Mouse (Mus musculus): ENCODE results near the gene Ltn1.
A peak's percentile ranks its signal among the peaks of the same experiment; 100 is the strongest.

Ltn1 gene

DNA sequence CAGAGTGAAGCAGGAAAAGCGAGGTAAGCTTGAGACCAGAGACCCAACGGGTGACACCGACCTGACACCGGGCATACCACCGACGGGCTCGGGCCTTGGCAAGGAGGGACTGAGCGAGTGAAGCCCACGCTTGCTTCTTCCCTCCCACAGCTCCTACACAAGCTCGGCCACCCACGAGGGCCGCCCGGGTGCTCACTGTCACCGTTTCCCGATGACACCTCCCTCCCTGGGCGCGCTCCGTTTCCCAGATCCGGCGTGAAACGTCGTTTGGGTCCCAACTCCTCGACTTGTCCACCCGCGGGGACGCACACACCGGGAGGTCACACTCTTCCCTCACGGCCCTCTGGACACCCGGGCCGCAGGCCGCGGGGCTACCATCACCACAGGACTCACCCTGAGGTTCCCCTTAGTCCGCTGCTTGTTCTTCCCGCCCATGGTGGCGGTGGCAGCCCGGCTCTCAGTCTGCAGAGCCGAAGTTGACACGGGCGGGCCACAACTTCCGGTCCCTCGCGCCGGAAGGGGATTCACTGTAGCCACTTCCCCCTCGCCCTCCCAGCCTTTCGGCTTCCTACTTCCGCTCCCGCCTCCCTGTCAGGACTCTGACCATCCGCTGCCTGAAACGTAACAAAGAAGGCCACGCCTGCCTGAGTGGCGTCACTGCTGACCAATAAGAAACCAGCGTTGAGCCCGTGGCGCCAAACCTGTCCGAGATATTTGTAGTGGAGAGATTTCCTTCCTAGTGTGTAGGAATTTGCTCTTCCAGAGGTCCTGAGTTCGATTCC, at the start of gene Ltn1:
Gene Ltn1 (minus strand): TSS at position 580 of the 782 bp plus-strand sequence.
- peak; percentile 98 for DNase-seq

DNA sequence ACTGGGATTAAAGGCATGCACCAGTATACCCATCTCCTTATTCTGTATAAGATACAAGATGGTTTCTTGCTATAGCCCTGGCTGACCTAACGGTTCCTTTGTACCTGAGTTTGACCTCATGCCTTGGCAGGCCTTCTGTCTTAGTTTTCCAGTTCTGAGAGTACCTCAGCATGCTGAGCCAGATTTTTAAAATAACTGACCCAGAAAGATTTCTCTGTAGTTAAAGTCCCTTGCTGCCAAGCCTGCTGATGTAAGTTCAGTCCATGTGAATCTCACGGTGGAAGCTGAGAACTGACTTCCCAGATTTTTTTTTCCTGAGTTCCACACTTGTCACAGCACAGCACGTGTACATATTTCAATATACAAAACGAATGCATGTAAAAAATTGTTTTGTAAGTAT, 38.2 kb upstream of the Ltn1 start:
- DNase-seq: no peak

DNA sequence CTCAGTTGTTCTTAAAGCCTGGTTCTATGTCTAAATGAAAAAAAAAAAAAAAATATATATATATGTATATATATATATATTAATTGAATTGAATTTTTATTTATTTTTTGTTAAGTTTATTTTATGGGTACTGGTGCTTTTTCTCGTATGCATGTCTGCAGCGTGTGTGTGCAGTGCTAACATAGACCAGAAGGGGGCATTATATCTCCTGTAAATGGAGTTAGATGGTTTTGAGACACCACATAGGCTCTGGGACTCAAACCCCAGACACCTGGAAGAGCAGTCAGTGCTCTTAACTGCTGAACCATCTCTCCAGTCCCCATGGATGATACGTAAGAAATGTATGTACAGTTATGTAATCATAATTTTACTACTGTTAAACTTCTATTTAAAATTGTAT, 26.3 kb upstream of the Ltn1 start:
- DNase-seq: no peak

DNA sequence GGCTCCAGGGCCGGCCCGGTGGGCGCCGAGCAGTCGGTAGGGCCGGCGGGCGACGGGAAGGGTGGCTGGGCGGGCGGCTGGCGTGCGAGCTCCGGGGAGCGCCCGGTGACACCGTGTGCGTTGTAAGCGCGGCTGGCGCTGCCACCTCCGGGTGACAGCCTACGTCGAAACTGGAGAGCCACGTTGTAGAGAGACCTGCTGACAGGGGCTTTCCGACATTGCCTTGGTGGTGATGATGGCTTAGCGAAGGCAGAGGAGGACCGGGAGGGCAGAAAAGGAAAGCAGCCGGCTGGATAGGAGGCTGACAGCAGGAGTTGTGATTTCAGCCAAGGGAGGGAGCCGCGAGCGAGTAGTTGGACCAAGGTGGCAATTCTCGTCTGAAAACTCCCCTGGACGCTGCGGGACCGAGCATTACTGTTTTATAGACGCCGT, 22.8 kb upstream of the Ltn1 start:
- DNase-seq: no peak

DNA sequence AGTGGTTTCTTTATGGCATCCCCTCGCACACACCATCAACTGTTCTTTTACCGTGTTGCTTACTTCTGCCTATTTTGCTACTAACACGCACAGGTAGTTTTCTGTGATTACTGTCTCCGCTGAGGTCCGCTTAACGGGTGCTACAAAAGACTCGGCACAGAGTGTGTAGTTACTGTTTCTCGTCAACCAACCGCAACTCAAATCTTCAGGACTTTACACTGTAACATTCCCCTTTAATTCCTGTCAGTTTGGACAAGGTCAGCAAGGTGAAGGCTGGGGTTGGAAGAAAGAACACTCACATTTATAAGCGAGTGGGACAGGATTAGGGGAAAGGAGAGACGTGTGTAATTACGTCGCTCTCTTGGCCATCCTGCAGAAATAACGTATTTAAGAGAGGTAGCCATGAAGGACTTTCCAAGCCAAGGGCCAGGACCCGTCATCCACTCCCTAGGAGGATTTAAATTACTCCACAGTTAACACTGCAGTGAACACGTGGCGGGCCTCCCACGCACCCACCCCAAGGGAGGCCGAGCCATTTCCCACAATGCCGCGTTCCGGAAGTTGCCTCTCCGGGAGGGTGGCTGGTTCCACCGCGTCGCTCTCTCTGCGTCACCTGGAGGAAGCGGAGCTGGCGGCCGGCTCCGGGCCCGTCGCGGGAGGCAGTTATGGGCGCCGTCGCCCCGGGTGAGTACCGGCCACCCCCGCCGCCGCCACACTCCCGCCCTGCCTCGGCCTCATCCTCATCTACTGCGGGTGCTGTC, 22.2 kb upstream of the Ltn1 start, which contains the start of gene Usp16:
Gene Usp16 (plus strand): TSS at position 285 of the 761 bp plus-strand sequence.
- DNase-seq: peak; percentile 90

DNA sequence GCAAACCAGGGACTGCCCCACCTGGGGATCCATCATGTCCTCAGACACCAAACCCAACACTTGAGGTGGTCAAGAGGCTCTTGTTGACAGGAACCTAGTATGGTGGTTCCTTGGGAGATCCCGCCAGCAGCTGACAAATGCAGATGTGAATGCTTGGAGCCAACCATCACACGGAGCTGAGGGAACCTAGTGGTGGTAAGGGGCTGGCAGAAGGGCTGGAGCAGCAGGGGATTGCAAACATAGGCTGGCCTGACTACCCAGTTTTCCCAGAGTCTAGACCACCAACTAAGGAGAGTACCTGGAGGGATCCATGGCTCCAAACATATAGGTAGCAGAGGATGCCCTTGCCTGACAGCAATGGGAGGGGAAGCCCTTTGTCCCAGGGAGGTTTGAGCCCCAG, 20.8 kb upstream of the Ltn1 start:
- DNase-seq: no peak

DNA sequence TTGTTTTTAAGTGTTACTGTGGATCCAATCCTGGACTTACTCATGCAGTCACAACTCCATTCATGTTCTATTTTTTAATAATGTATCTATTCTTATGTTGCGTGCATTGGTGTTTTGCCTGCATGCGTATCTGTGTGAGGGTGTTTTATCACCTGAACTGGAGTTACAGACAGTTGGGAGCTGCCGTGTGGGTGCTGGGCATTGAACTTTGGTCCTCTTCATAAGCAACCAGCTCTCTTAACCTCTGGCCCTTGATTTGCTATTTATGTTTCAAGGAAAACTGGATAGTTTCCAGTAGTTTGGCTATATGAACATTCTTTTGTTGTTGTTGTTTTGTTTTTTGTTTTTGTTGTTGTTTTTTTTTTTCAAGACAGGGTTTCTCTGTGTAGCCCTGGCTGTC, 13.1 kb upstream of the Ltn1 start:
- no peak for DNase-seq

DNA sequence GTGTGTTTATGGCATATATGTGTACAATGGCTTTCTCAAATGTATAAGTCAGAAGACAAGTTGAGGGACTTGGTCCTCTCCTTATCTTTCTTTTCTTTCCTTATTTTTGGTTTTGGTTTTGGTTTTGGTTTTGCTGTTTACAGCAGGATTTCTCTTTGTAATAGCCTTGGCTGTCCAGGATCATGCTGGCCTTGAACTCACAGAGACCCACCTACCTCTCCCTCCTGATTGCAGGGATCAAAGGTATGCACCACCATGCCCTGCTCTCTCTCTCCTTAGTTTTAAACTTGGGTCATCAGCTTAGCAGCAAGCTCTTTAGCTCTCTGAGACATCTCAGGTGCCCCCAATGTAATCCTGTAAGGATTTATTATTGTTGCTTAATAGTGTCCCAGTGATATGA, 12.7 kb upstream of the Ltn1 start:
- DNase-seq: no peak

DNA sequence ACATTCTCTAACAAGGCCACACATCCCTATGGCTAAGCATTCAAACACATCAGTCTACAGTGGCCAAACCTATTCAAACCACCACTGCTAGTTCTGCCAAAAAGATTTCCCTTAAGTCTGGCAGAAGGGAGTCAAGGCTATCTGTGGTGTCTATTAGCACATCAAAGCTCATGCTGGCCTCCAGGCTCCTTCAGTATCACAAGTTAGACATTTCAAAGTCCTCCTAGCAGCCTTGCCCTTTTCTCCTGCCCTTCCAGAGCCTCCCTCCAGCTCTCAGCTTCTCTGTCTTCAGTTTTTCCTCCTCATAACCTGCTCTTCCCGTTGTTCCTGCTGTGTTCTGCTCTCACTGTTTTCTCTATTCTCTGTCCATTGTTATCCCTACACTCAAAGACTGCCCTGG, 11.7 kb upstream of the Ltn1 start:
- DNase-seq: no peak

DNA sequence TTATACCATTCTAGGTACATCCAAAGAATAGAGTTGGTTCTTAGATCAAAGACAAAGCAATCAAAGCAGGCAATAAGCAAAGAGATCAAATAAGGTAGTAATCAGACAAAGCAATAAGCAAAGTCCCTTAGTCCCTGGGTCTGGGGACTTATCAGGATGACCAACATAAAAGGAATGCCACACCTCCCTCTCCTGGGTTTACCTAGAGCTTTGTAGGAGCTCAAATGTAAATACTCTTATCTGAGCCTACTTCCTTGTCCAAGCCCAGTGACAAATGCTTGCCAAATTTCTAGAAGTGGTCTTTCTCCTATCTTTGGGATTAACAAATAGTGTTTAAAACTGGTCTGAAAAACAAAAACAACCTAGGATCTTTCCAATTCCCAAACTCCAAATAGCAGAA, 10.8 kb upstream of the Ltn1 start:
- DNase-seq: no peak

DNA sequence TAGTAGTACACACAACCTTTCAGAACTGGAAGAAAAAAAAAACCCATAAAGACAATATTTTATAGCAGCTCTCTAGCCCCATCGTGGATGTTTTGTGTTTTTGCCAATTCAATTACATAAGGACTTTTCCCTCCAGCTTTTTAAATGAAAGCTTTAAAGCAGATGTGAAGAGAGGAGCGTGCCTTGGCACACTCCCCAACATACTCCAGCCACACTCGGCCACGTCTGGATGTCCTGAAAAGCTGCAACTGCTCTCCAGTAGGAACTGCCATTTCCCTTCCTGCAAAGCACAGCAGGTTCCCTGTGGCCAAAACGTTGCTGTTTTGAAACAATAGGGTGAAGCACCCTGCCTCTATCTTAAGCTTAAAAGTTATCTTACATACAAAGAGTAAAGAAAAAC, 9.9 kb upstream of the Ltn1 start:
- DNase-seq: no peak

DNA sequence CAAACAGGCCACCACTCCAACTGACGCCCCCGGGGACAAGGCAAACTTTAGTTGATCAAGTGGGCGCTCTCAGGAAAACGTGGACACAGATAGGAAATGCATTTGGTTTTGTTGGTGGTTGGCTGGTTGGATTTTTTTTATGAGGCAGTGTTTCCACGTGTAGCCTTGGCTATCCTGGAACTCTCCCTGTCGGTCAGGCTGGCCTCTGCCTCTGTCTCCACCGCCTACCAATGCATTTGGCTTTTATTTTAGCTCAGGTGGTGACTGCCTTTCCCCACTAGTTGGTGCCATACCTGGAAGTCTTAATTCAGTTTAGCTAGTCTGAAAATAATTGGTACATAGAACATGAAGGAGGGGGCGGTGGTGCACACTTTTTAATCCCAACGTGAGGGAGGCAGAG, 8.7 kb upstream of the Ltn1 start:
- DNase-seq: no peak

DNA sequence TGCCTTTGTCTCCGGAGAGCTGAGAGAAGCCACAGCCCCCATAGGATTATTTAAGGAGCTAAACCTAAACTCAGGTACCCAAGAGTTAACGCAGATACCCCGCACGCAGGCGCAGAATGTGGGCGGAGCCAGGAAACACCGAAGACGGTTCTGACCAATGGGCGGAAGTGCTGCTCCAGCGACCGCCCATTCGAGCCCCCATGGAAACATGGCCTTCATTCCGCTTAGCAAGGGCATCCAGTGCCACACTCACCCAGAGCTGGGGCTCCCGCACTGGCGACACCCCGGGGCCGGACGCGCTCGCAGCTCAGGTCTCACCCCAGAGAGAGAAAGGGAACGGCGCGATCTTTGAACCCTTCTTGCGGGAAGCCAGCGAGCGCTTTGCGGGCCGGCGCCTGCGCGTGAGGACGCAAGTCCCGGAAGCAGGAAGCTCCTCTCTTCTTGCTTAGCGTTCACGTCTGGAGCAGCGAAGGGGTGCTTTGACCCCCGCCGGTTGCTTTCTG, 7.8 kb upstream of the Ltn1 start, which contains the start of gene Rwdd2b:
Gene Rwdd2b (minus strand): TSS at position 390 of the 503 bp plus-strand sequence.
- peak; percentile 90 for DNase-seq

DNA sequence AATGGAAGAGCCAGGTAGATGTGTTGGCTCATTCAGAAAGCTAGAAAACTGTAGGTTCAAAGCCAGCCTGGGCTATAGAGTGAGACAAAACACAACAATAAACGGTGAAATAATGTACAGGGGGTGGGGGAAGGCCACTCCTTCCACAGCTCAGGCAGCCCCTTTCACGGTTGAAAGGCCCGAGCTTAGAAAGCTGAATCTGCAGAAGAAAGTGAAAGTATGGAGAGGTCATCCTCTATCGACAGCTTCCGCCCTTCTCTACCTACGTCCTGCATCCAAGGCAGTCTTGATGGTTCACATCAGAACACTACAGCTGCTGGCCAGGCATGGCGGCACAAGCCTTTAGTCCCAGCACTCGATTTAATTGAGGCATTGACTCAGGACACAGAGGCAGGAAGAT, 6.3 kb upstream of the Ltn1 start:
- DNase-seq: no peak

DNA sequence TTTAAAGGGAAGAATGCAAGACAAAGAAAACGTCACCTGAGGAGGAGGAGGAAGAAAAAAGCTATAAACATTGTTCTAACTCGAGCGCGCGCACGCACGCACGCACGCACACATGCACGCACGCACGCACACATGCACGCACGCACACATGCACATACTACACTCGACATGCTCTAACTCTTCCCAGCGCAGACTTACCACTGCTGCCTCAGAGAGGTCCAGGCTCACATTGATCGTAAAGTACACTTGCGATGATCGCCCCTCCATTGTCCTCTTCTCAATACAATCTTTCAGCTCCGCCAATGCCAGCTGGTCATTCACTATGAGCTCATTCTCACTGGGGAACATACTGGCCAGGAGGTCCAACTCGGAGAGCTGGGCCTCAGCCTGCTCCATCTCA, 4.7 kb upstream of the Ltn1 start:
- no peak for DNase-seq

DNA sequence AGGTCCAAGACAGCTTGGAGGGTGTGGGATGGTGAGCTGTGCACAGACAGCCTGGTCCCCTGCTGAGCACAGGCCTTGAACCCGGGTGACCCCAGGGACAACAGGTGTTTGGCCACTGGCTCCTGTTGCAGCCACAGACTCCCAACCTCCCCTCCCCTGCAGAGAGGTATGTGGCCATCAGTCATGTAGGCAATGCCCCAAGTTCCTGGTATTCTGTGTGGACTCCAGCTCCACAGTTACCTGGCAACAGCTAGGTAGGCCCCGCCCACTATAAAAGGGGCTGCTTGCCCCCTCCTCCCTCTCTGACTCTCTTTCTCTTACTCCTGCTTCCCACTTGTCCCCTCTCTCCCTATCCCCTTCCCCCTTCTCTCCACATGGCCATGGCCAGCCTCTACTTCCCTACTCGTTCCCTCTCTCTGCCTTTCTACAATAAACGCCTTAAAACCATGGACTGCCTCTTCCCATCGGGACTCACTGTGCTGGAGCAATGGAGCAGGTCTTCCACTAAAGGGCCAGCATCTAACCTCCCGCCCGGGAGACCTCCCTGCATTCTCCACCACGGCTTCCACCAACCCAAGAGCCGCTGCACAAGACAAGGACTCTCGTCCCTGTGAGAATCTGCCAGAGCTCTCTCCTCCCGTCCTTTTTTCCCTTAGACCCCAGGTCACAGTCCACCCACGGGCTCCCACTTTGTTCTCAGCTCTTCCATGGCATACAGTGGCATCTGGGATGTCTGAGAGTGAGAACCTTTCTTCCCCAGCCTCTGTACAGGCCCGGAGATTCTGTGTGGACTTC, 3.2 kb upstream of the Ltn1 start:
- DNase-seq: no peak

DNA sequence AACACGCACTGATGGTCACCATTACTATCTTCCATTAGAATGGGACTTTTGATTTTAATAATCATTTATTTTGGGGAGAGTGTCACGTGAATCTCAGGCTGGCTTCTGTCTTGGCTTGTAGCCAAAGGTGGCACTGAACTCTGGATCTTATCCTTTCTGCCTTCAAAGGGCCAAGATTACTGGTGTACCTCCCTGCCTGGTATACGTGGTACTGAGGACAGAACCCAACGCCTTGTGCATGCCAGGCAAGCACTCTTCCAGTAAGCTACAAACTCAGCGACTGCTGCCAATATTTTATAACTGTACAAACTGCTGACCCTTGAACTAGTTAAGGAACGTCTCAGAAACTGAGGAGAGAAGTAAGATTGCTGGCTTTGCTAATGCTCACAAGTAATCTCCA, 2.5 kb upstream of the Ltn1 start:
- no peak for DNase-seq

DNA sequence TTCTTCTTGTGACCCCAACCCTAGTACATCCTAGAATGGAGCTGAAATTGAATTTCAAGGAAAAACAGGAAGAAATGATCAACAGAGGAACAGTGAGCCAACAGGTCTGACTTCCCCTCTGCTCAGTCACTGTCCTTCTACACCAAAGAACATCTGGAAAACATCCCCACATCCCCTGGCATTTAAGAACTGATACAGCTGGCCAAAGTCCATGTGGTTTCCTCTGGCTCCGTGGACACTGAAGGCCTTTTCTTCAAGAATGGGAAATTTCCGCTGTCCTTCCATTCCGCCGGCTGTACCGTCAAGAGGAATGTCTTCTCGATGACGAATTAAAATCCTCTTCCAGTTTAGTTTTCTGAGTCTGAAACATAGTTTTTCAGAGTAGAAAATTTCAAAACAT, 1.9 kb upstream of the Ltn1 start:
- DNase-seq: no peak

DNA sequence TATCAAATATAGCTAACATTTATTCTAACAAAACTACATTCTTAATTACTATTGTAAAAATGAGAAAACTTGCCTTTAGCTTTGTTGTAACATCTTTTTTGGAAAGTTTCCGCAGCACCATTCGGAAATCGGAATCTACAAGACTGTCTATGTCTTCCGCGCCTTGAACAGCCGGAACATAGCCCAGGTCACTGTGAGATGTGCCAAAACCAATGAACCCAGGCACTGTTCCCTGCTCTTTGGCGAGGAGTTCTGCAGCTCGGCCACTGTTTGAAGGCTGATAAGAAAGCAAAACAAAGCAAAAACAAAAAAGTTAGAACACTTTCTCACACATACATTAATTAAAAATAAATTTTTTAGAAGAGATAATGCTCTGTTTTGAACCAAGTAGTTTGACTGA, 4.9 kb downstream of the Ltn1 start:
- DNase-seq: no peak

DNA sequence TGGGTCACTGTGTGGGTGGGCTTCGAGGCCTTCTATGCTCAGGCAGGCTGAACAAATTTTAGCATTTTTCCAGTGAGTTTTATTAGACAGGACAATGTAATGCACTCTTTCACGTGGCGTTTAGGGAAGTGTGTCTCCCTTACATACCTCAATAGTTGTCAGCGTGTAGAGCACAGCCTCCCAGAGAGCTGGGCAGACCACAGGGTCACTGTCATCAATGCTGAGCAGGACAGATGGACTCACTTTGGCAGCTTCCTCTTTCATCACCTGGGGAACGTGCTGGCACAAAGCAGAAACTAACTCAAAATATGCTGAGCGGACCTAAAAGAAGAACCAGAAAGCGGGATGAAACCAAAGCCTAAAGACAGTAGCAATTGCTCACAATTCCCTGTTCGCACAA, 11.8 kb downstream of the Ltn1 start:
- DNase-seq: no peak

DNA sequence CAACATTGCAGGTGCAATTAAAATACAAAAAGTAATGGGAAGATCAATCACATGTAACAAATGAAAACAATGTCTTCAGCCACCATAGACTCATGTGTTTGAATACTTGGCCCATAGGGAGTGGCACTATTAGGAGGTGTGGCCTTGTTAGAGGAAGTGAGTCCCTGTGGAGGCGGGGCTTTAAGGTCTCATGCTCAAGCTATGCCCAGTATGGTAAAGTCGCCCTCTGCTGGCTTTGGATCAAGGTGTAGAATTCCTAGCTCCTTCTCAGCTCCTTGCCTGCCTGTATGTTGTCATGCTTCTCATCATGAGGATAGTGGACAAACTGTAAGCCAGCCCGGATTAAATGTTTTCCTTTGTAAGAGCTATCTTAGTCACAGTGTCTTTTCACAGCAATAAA, 27.4 kb downstream of the Ltn1 start:
- no peak for DNase-seq

DNA sequence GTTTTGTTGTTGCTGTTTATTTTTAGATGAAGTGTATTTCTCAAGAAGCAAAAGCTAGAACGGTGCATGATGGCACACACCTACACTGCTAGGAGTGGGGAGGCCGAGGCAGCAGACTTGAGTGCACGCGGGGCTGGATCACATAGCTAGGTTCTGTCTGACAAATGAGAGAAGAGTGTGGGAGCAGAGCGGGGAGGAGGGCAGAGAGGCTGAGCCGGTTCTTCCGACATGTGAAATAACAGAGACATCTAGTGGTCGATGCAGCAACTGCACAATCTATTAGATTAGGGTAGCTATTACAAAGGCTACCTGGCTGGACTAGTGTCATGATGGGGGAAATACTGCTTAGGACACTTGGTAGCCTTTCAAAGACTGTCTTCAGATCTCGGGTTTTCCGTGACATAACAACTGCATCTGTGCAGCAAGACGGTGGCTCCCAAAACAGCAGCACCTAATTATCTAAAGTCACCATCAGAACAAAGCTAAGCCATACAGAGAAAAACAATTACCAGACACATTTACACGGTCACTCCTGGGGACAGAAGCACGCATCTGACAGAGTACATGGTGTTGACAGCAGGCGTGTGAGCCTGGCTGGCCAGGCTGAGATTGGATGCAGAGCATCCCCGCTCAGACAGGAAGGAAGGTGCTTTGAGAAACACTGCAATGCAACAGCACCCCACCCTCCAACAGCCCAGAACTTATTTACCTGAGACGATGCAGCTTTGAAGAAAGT, 38.4 kb downstream of the Ltn1 start:
- peak; percentile 60 for DNase-seq
